Mouse (Mus musculus) forebrain, postnatal 0 days (tissue): ENCODE results near the gene Gm29735. TPM values are rescaled to one million over a fixed set of nuclear protein-coding genes. Genes with fewer than 3 reads are reported as not detected.
"Not testable (repeated sequence)": the region's sequence is repeated elsewhere in the genome, so short reads cannot be mapped to it uniquely, and the experiment has no call there.

ENCODE experiments used
- ATAC-seq: fragments of 200-750 bp; cut with Nextera tagmentation; 2 replicates; pipeline ENCODE4 v1.8.0; 2017; ENCODE audit warnings: mild to moderate bottlenecking, moderate library complexity
- DNase-seq: peaks from one replicate; pipeline ENCODE4 v3.0.0-alpha.2; 2015
- H3K27ac ChIP-seq: fragments of 300-500 bp; sonication (generic); 2 replicates; pipeline ENCODE4 v1.5.1; 2014; ENCODE audit warnings: low read depth, mild to moderate bottlenecking, antibody characterized with exemption, low read length, moderate library complexity, mixed read lengths
- H3K27me3 ChIP-seq: fragments of 300-500 bp; sonication (generic); 2 replicates; pipeline ENCODE4 v1.6.1; 2014; ENCODE audit warnings: mild to moderate bottlenecking, low read length, mixed read lengths; ENCODE audit not compliant: insufficient read depth
- H3K36me3 ChIP-seq: fragments of 300-500 bp; sonication (generic); 2 replicates; pipeline ENCODE4 v1.6.1; 2014; ENCODE audit warnings: mild to moderate bottlenecking, moderate library complexity; ENCODE audit not compliant: insufficient read depth
- H3K4me1 ChIP-seq: fragments of 300-500 bp; sonication (generic); 2 replicates; pipeline ENCODE4 v1.6.1; 2014; ENCODE audit warnings: antibody characterized with exemption; ENCODE audit not compliant: insufficient read depth
- H3K4me2 ChIP-seq: fragments of 300-500 bp; sonication (generic); 2 replicates; pipeline ENCODE4 v1.6.1; 2014; ENCODE audit warnings: low read depth, mild to moderate bottlenecking, moderate library complexity
- H3K4me3 ChIP-seq: fragments of 300-500 bp; sonication (generic); 2 replicates; pipeline ENCODE4 v1.5.1; 2014; ENCODE audit warnings: low read depth, low read length, mixed read lengths
- H3K9ac ChIP-seq: fragments of 300-500 bp; sonication (generic); 2 replicates; pipeline ENCODE4 v1.6.1; 2014; ENCODE audit warnings: mild to moderate bottlenecking
- H3K9me3 ChIP-seq: fragments of 300-500 bp; sonication (generic); 2 replicates; pipeline ENCODE4 v1.6.1; 2016; ENCODE audit warnings: low read length
- CTCF ChIP-seq: sonication (generic); IDR thresholded peaks from 2 replicates; pipeline ENCODE4 v1.5.1; 2016; ENCODE audit warnings: antibody characterized with exemption, control low read depth, low read depth
- WGBS: fragments of 180-500 bp; shearing (Covaris S2); extraction: QIAGEN DNeasy Blood & Tissue Kit; methylation state at CpG from one replicate; pipeline ENCODE4 v1.1.7; 2014; 5-methylcytosine and 5-hydroxymethylcytosine counted together
- polyA plus RNA-seq: library from polyadenylated mRNA; unstranded; fragments of >200 nt; fragmentation: Nextera tagmentation; extraction: Ambion mirVana; gene quantifications from 2 replicates; pipeline ENCODE4 v1.2.1, GENCODE M21; 2015
- total RNA-seq: library from RNA; depleted of rRNA; stranded (reverse); fragments of >200 nt; gene quantifications from 2 replicates; pipeline ENCODE4 v1.2.3, GENCODE M21; 2014; rRNA removed

The Gm29735 gene
- total RNA-seq (not detected in 2 replicates), polyA plus RNA-seq (not detected in 2 replicates)

- not testable (repeated sequence) for H3K36me3 ChIP-seq, ATAC-seq, DNase-seq, H3K27me3 ChIP-seq, H3K4me1 ChIP-seq, H3K9me3 ChIP-seq, H3K4me3 ChIP-seq, H3K27ac ChIP-seq, H3K4me2 ChIP-seq, H3K9ac ChIP-seq
- WGBS = 44% methylated on average over 2 of the region's 2 CpGs
Observed at GRCm38 (mm10) chr7:142157013-142157412, at the start of gene Gm29735. TSS of gene Gm29735 (minus strand) at chr7:142157113.

GRCm38 (mm10) chr7:142205488-142205887 is 48.6 kb upstream of the Gm29735 start:
- Histone ChIP-seq H3K27ac (no peak overlapping the region), H3K4me2 (no peak overlapping the region), H3K27me3 (no peaks in the 10 kb centered on the region), H3K9ac (no peak overlapping the region), H3K4me1 (no peaks in the 10 kb centered on the region), H3K4me3 (no peak overlapping the region), H3K36me3 (no peaks in the 10 kb centered on the region), H3K9me3 (no peaks in the 10 kb centered on the region)
- TF ChIP-seq CTCF = no peak
- ATAC-seq (no peak), DNase-seq (no peak)

- H3K27me3 ChIP-seq = no peaks in the 10 kb centered on the region
- no peaks in the 10 kb centered on the region for H3K4me1 ChIP-seq
- no peaks in the 10 kb centered on the region for H3K9me3 ChIP-seq
- no peak for ATAC-seq
- H3K4me2 ChIP-seq = no peak within 1 kb of the TSS
- no peak for DNase-seq
- H3K36me3 ChIP-seq = no peaks in the 10 kb centered on the region
- no peak within 1 kb of the TSS for H3K4me3 ChIP-seq
- H3K9ac ChIP-seq = no peak within 1 kb of the TSS
- H3K27ac ChIP-seq = no peak within 1 kb of the TSS
- no peak for TF ChIP-seq CTCF
- WGBS = 76% methylated on average over 1 of the region's 1 CpGs
Observed at GRCm38 (mm10) chr7:142201064-142201463, 44.2 kb upstream of the Gm29735 start, which contains the start of gene Krtap5-3. TSS of gene Krtap5-3 (plus strand) at chr7:142201364.

GRCm38 (mm10) chr7:142198748-142199147 is 41.8 kb upstream of the Gm29735 start:
- Histone ChIP-seq H3K4me3 (no peak overlapping the region), H3K36me3 (no peaks in the 10 kb centered on the region), H3K4me2 (no peak overlapping the region), H3K27ac (no peak overlapping the region), H3K27me3 (no peaks in the 10 kb centered on the region), H3K4me1 (no peaks in the 10 kb centered on the region), H3K9ac (no peak overlapping the region), H3K9me3 (no peaks in the 10 kb centered on the region)
- no peak for TF ChIP-seq CTCF
- no peak for ATAC-seq
- WGBS = 73% methylated on average over 2 of the region's 2 CpGs
- DNase-seq = no peak

- no peak for TF ChIP-seq CTCF
- no peak for DNase-seq
- Histone ChIP-seq H3K36me3 (no peaks in the 10 kb centered on the region), H3K9me3 (no peaks in the 10 kb centered on the region), H3K4me1 (no peaks in the 10 kb centered on the region), H3K4me3 (no peak within 1 kb of the TSS), H3K27me3 (no peaks in the 10 kb centered on the region), H3K4me2 (no peak within 1 kb of the TSS), H3K27ac (no peak within 1 kb of the TSS), H3K9ac (no peak within 1 kb of the TSS)
- WGBS = 52% methylated on average over 2 of the region's 2 CpGs
- ATAC-seq = no peak
Observed at GRCm38 (mm10) chr7:142190289-142190688, 33.4 kb upstream of the Gm29735 start, which contains the start of gene Gm10153. TSS of gene Gm10153 (minus strand) at chr7:142190389.

GRCm38 (mm10) chr7:142188156-142188555 is 31.2 kb upstream of the Gm29735 start:
- Histone ChIP-seq H3K27ac (no peak overlapping the region), H3K4me1 (no peaks in the 10 kb centered on the region), H3K27me3 (no peaks in the 10 kb centered on the region), H3K9me3 (no peaks in the 10 kb centered on the region), H3K4me3 (no peak overlapping the region), H3K36me3 (no peaks in the 10 kb centered on the region), H3K9ac (no peak overlapping the region), H3K4me2 (no peak overlapping the region)
- no peak for TF ChIP-seq CTCF
- ATAC-seq (no peak), DNase-seq (no peak)
- 30% methylated on average over 2 of the region's 2 CpGs for WGBS

- Histone ChIP-seq H3K9me3 (no peaks in the 10 kb centered on the region), H3K4me1 (no peaks in the 10 kb centered on the region), H3K36me3 (no peaks in the 10 kb centered on the region), H3K4me3 (no peak overlapping the region), H3K27me3 (no peaks in the 10 kb centered on the region), H3K9ac (no peak overlapping the region), H3K4me2 (no peak overlapping the region), H3K27ac (no peak overlapping the region)
- ATAC-seq (no peak), DNase-seq (no peak)
- 64% methylated on average over 1 of the region's 1 CpGs for WGBS
- no peak for TF ChIP-seq CTCF
Observed at GRCm38 (mm10) chr7:142181021-142181420, 24.1 kb upstream of the Gm29735 start.

GRCm38 (mm10) chr7:142178685-142179084 is 21.8 kb upstream of the Gm29735 start:
- Histone ChIP-seq H3K4me3 (no peak overlapping the region), H3K27me3 (no peaks in the 10 kb centered on the region), H3K9me3 (no peaks in the 10 kb centered on the region), H3K4me1 (no peaks in the 10 kb centered on the region), H3K9ac (no peak overlapping the region), H3K4me2 (no peak overlapping the region), H3K27ac (no peak overlapping the region), H3K36me3 (no peaks in the 10 kb centered on the region)
- WGBS = 78% methylated on average over 1 of the region's 1 CpGs
- TF ChIP-seq CTCF = no peak
- DNase-seq = no peak
- ATAC-seq = no peak

- not testable (repeated sequence) for H3K4me3 ChIP-seq, H3K4me1 ChIP-seq, H3K9me3 ChIP-seq, ATAC-seq, DNase-seq, H3K9ac ChIP-seq, H3K27ac ChIP-seq, H3K27me3 ChIP-seq, H3K4me2 ChIP-seq, H3K36me3 ChIP-seq
Observed at GRCm38 (mm10) chr7:142175905-142176304, 19.0 kb upstream of the Gm29735 start, which contains the start of gene Krtap5-2. TSS of gene Krtap5-2 (minus strand) at chr7:142176005.
